Mouse (Mus musculus) kidney, embryonic 14.5 days (tissue): Measurements from ENCODE around the gene Nsg2. TPM values are rescaled to one million over a fixed set of nuclear protein-coding genes. Genes with fewer than 3 reads are reported as not detected.

Experiments used
- ATAC-seq: fragments of 200-750 bp; cut with Nextera tagmentation; 2 replicates; pipeline ENCODE4 v1.8.0; 2017; ENCODE audit warnings: moderate number of reproducible peaks, mild to moderate bottlenecking, moderate TSS enrichment, moderate library complexity; ENCODE audit not compliant: low FRiP score, low TSS enrichment
- H3K27ac ChIP-seq: fragments of 300-500 bp; sonication (generic); 2 replicates; pipeline ENCODE4 v1.5.1; 2014; ENCODE audit warnings: low read depth, mild to moderate bottlenecking, low read length, moderate library complexity, mixed read lengths
- H3K27me3 ChIP-seq: fragments of 300-500 bp; sonication (generic); 2 replicates; pipeline ENCODE4 v1.6.1; 2014; ENCODE audit warnings: mild to moderate bottlenecking, low read length; ENCODE audit not compliant: control insufficient read depth, insufficient read depth
- H3K36me3 ChIP-seq: fragments of 300-500 bp; sonication (generic); 2 replicates; pipeline ENCODE4 v1.6.1; 2014; ENCODE audit warnings: low read length, mixed read lengths; ENCODE audit not compliant: control insufficient read depth, insufficient read depth
- H3K4me1 ChIP-seq: fragments of 300-500 bp; sonication (generic); 2 replicates; pipeline ENCODE4 v1.6.1; 2014; ENCODE audit warnings: low read length, mixed read lengths; ENCODE audit not compliant: control insufficient read depth, insufficient read depth
- H3K4me2 ChIP-seq: fragments of 300-500 bp; sonication (generic); replicated peaks from 2 replicates; pipeline ENCODE4 v1.6.1; 2014; ENCODE audit warnings: low read depth, mild to moderate bottlenecking, low read length
- H3K4me3 ChIP-seq: fragments of 300-500 bp; sonication (generic); 2 replicates; pipeline ENCODE4 v1.5.1; 2014; ENCODE audit warnings: mild to moderate bottlenecking, low read length
- H3K9ac ChIP-seq: fragments of 300-500 bp; sonication (generic); 2 replicates; pipeline ENCODE4 v1.6.1; 2014; ENCODE audit warnings: low read depth, mild to moderate bottlenecking, low read length, moderate library complexity
- H3K9me3 ChIP-seq: fragments of 300-500 bp; sonication (generic); 2 replicates; pipeline ENCODE4 v1.6.1; 2016; ENCODE audit warnings: low read length; ENCODE audit not compliant: control insufficient read depth
- WGBS: fragments of 180-500 bp; shearing (Covaris S2); extraction: QIAGEN DNeasy Blood & Tissue Kit; methylation state at CpG from one replicate; pipeline ENCODE4 v1.1.7; 2014; 5-methylcytosine and 5-hydroxymethylcytosine counted together
- polyA plus RNA-seq: library from polyadenylated mRNA; unstranded; fragments of >200 nt; fragmentation: Nextera tagmentation; extraction: Ambion mirVana; gene quantifications from 2 replicates; pipeline ENCODE4 v1.2.1, GENCODE M21; 2014

Nsg2 gene
- polyA plus RNA-seq, 1 experiment from 2014 or later = 0.87 TPM

DNA sequence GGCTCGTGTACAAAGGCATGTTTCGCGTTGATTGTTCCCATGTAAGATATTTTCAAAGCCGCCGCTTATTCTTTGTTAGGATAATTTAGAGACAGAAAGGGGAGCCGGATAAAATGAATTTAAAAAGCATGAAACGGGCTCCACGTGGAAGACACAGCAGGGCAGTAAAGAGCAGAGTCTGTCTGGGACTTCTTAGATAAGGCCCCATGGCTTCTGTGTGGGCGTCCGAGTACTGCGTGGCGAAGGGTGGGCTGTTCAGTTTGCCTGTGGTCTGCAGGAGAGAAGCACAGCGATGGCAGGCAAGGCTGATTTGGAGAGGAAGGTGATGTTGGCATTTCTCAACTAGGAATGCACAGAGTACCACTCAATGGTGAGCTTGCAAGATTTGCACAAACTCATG, 57.6 kb downstream of the Nsg2 start:
- Histone ChIP-seq H3K36me3 (no peaks in the 10 kb centered on the region), H3K9me3 (no peaks in the 10 kb centered on the region), H3K4me1 (no peaks in the 10 kb centered on the region), H3K27me3 (no peaks in the 10 kb centered on the region), H3K4me3 (no peak overlapping the region), H3K9ac (no peak overlapping the region), H3K27ac (no peak overlapping the region), H3K4me2 (no peak overlapping the region)
- WGBS = 90% methylated on average over 13 of the region's 13 CpGs
- no peak for ATAC-seq

- Histone ChIP-seq H3K9me3 (no peaks in the 10 kb centered on the region), H3K4me1 (no peaks in the 10 kb centered on the region), H3K4me2 (no peak overlapping the region), H3K9ac (no peak overlapping the region), H3K27ac (no peak overlapping the region), H3K4me3 (no peak overlapping the region), H3K36me3 (no peaks in the 10 kb centered on the region), H3K27me3 (no peaks in the 10 kb centered on the region)
- 0 out of 2 replicates have a peak, but pooled peaks have one; percentile 16 for ATAC-seq
- 54% methylated on average over 2 of the region's 2 CpGs for WGBS
Measured at GRCm38 (mm10) chr11:32061020-32061419, 60.8 kb downstream of the Nsg2 start.

DNA sequence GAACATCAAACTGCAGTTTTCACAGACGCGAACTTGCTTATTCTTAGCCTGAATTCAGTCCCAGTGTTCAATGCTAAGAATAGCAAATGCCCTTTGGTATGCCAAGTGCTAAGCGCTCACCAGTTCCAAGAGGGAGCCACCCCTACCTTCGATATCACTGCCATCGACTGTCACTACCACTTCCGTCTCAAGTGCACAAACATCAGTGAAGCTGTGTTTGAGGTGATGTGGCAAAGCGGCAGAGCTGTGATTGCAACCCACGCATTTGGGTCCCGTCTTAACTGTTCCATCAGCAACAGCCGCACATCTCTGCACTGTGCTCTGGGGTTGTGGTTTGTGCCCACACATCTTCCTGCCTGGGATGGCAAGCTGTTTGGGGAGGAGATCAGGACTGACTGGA, 61.6 kb downstream of the Nsg2 start:
- Histone ChIP-seq H3K27ac (no peak overlapping the region), H3K36me3 (no peaks in the 10 kb centered on the region), H3K4me1 (no peaks in the 10 kb centered on the region), H3K9me3 (no peaks in the 10 kb centered on the region), H3K27me3 (no peaks in the 10 kb centered on the region), H3K9ac (no peak overlapping the region), H3K4me3 (no peak overlapping the region), H3K4me2 (no peak overlapping the region)
- ATAC-seq = no peak
- WGBS = 91% methylated on average over 10 of the region's 10 CpGs

GRCm38 (mm10) chr11:32063775-32064510, 63.7 kb downstream of the Nsg2 start:
- H3K4me3 ChIP-seq = no peak overlapping the region
- WGBS = 19% methylated on average over 10 of the region's 10 CpGs
- H3K27ac ChIP-seq = no peak overlapping the region
- no peak overlapping the region for H3K9ac ChIP-seq
- H3K27me3 ChIP-seq = no peaks in the 10 kb centered on the region
- H3K36me3 ChIP-seq = no peaks in the 10 kb centered on the region
- no peaks in the 10 kb centered on the region for H3K4me1 ChIP-seq
- H3K9me3 ChIP-seq = no peaks in the 10 kb centered on the region
- no peak for ATAC-seq
- no peak overlapping the region for H3K4me2 ChIP-seq

DNA sequence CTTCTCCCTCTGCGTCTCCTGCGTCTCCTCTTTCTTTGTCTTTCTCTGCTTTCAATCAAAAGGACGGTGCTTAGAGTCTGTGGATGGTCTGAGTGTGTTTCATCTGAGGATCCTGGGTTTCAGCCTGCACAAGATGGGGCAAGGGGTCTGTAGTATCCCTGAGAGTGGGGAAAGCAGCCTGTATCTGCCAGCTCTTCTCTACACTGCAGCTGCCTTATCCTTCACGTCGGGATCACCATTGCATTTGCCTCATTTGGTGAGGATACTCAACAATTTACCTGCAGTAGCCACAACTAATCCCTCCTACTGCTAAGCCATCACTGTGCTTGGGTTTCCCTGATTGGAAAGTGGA, 64.2 kb downstream of the Nsg2 start:
- Histone ChIP-seq H3K4me3 (no peak overlapping the region), H3K27me3 (no peaks in the 10 kb centered on the region), H3K4me2 (no peak overlapping the region), H3K27ac (no peak overlapping the region), H3K36me3 (no peaks in the 10 kb centered on the region), H3K4me1 (no peaks in the 10 kb centered on the region), H3K9ac (no peak overlapping the region), H3K9me3 (no peaks in the 10 kb centered on the region)
- WGBS = 22% methylated on average over 5 of the region's 5 CpGs
- ATAC-seq = no peak

GRCm38 (mm10) chr11:32068736-32069490, 68.7 kb downstream of the Nsg2 start:
- H3K36me3 ChIP-seq = no peaks in the 10 kb centered on the region
- no peak overlapping the region for H3K9ac ChIP-seq
- no peaks in the 10 kb centered on the region for H3K4me1 ChIP-seq
- H3K9me3 ChIP-seq = no peaks in the 10 kb centered on the region
- ATAC-seq = no peak
- no peak overlapping the region for H3K4me3 ChIP-seq
- no peak overlapping the region for H3K4me2 ChIP-seq
- no peak overlapping the region for H3K27ac ChIP-seq
- WGBS = 73% methylated on average over 12 of the region's 12 CpGs
- no peaks in the 10 kb centered on the region for H3K27me3 ChIP-seq

- H3K9ac ChIP-seq = no peak overlapping the region
- no peak; the same call in 1 of the 2 replicates for ATAC-seq
Measured at GRCm38 (mm10) chr11:32075163-32075562, 74.9 kb downstream of the Nsg2 start.

GRCm38 (mm10) chr11:32083462-32083861, 83.2 kb downstream of the Nsg2 start:
- Histone ChIP-seq H3K4me1 (no peaks in the 10 kb centered on the region), H3K27me3 (no peaks in the 10 kb centered on the region), H3K9ac (no peak overlapping the region), H3K36me3 (no peaks in the 10 kb centered on the region), H3K4me2 (no peak overlapping the region), H3K4me3 (no peak overlapping the region), H3K9me3 (no peaks in the 10 kb centered on the region), H3K27ac (no peak overlapping the region)
- WGBS = 67% methylated on average over 3 of the region's 3 CpGs
- ATAC-seq = no peak

More at GRCm38 (mm10) chr11:32075163-32075562, 74.9 kb downstream of the Nsg2 start:
- no peaks in the 10 kb centered on the region for H3K27me3 ChIP-seq
- H3K9me3 ChIP-seq = no peaks in the 10 kb centered on the region
- no peak overlapping the region for H3K27ac ChIP-seq
- 58% methylated on average over 2 of the region's 2 CpGs for WGBS
- no peak overlapping the region for H3K4me3 ChIP-seq
- H3K36me3 ChIP-seq = no peaks in the 10 kb centered on the region
- H3K4me2 ChIP-seq = no peak overlapping the region
- 0 out of 2 replicates have a peak, but pooled peaks cover 2% of the 10 kb centered on the region for H3K4me1 ChIP-seq

DNA sequence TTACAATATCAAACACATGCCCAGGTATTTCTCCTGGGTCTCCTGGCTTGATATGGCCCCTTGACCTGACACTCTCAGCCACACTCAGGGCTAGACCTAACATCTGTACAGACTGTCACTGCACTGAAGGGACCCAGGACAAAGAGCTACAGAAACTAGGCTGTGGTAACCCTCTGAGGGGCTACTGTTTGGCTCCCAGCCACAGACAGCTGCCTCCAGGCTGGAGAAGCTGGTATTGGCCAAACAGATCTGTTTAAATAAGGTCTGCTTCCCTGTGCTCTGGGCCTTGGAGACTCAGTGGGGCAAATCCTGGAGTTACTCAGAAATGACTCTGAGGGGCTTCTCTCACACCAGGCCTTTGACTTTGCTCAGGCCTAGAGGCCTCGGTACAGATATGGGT, 86.3 kb downstream of the Nsg2 start:
- Histone ChIP-seq H3K9me3 (no peaks in the 10 kb centered on the region), H3K36me3 (no peaks in the 10 kb centered on the region), H3K4me1 (no peaks in the 10 kb centered on the region), H3K9ac (no peak overlapping the region), H3K27me3 (no peaks in the 10 kb centered on the region), H3K27ac (no peak overlapping the region), H3K4me3 (no peak overlapping the region), H3K4me2 (no peak overlapping the region)
- ATAC-seq = no peak
- 82% methylated on average over 1 of the region's 1 CpGs for WGBS
